Mouse (Mus musculus) lung, postnatal 0 days (tissue): ENCODE results near the gene Lrmda.

Source experiments
- CTCF ChIP-seq: IDR thresholded peaks from 2 replicates; pipeline ENCODE4 v1.5.1; 2016; ENCODE audit warnings: antibody characterized with exemption, mild to moderate bottlenecking
- EP300 ChIP-seq: IDR thresholded peaks from 2 replicates; pipeline ENCODE4 v1.6.1; 2016; ENCODE audit warnings: antibody characterized with exemption, mild to moderate bottlenecking, control low read depth

DNA sequence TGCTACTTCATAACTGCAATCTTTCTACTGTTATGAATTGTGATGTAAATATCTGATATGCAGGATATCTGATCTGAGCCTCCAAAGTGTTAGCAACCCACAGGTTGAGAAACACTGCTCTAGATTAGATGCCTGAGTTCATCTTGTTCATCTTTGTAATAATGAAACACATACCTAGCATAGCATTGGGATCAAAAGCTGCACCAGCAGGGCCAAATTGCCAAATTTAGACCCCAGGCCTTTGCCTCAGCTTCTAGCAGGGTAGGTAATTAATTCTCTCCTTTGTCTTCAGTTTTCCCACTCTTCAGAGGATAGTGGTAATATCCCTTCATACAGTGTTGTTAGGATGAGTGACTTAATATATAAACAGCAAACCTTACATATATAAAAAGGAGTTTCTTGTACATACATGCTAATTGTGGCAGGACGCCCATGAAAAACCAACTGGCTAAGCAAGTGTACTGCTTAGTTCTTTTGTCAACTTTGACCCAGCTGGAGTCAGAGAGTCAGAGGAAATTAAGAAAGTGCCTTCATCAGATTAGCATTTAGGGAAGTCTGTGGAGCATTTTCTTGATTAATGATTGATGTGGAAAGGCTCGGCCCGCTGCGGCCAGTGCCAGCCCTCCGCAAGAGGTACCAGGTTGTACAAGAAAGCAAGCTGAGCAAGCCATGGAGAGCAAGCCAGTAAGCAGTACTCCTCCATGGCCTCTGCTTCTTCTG, 315.7 kb downstream of the Lrmda start:
- TF ChIP-seq CTCF (no peak), EP300 (no peak)
